Mouse (Mus musculus): Measurements from ENCODE around the gene Enox2. TPM values are rescaled to one million over a fixed set of nuclear protein-coding genes. Genes with fewer than 3 reads are reported as not detected.
"Not testable (repeated sequence)": the region's sequence is repeated elsewhere in the genome, so short reads cannot be mapped to it uniquely, and the experiment has no call there.

Gene Enox2
- polyA plus RNA-seq, 1 experiment = 1.7 TPM

DNA sequence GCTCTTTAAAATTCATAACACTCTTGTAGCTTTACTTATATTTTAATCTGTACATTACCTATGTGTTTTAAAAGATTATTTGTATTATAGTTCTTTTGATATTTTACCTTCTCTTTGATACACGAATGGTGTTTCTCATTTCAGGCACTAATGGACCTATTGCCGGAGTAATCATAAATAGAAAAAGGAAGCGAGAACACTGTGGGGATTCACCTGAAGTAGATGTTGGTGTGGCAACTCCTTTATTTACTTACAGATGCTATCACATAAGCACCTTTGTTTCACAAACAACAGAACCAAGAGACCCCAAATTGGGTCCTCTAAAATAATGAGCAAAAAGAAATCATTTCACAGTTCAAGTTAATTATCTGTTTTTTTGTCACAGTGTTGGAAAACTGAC is 109.4 kb downstream of the Enox2 start:
- no peaks in the 10 kb centered on the region for H3K79me2 ChIP-seq (ENCODE audit: control insufficient read depth, insufficient read depth)
- H3K36me3 ChIP-seq (ENCODE audit: control insufficient read depth, insufficient read depth) = no peaks in the 10 kb centered on the region
- no peak for TF ChIP-seq MAX (IDR thresholded peaks at IDR 0.05)
- TF ChIP-seq CEBPB (IDR thresholded peaks at IDR 0.05; ENCODE audit: low read depth) = no peak
- TF ChIP-seq MYOD1 (IDR thresholded peaks at IDR 0.05; ENCODE audit: control insufficient read depth, insufficient read length, low read depth) = no peak
- TF ChIP-seq CTCF (IDR thresholded peaks at IDR 0.05; ENCODE audit: control insufficient read depth, insufficient read depth, insufficient read length) = no peak
- TF ChIP-seq USF1 (IDR thresholded peaks at IDR 0.05; ENCODE audit: low read depth) = no peak
- TF ChIP-seq FOSL1 (IDR thresholded peaks at IDR 0.05; ENCODE audit: insufficient read depth, low read length, poor library complexity, severe bottlenecking) = no peak
- TF ChIP-seq MYOG (IDR thresholded peaks at IDR 0.05; ENCODE audit: control insufficient read depth, extremely low read depth, insufficient read length) = no peak
- no peak overlapping the region for H3ac ChIP-seq (ENCODE audit: control insufficient read depth, insufficient read length, low read depth)
- H3K4me3 ChIP-seq (ENCODE audit: insufficient read depth, poor library complexity, severe bottlenecking) = no peak overlapping the region
- no peaks in the 10 kb centered on the region for H3K79me3 ChIP-seq (ENCODE audit: low read depth)
- H3K27me3 ChIP-seq (ENCODE audit: control insufficient read depth, insufficient read depth, insufficient read length) = no peaks in the 10 kb centered on the region

GRCm38 (mm10) chrX:49154280-49154679 is 133.8 kb downstream of the Enox2 start:
- TF ChIP-seq CEBPB (IDR thresholded peaks at IDR 0.05; ENCODE audit: low read depth) (no peak), USF1 (IDR thresholded peaks at IDR 0.05; ENCODE audit: low read depth) (no peak), MYOG (IDR thresholded peaks at IDR 0.05; ENCODE audit: control insufficient read depth, extremely low read depth, insufficient read length) (no peak), MYOD1 (IDR thresholded peaks at IDR 0.05; ENCODE audit: control insufficient read depth, insufficient read length, low read depth) (no peak), CTCF (IDR thresholded peaks at IDR 0.05; ENCODE audit: control insufficient read depth, insufficient read depth, insufficient read length) (no peak), FOSL1 (IDR thresholded peaks at IDR 0.05; ENCODE audit: insufficient read depth, low read length, poor library complexity, severe bottlenecking) (no peak), MAX (IDR thresholded peaks at IDR 0.05) (no peak)
- Histone ChIP-seq H3K79me3 (ENCODE audit: low read depth) (no peaks in the 10 kb centered on the region), H3K36me3 (ENCODE audit: control insufficient read depth, insufficient read depth) (no peaks in the 10 kb centered on the region), H3K27me3 (ENCODE audit: control insufficient read depth, insufficient read depth, insufficient read length) (no peaks in the 10 kb centered on the region), H3K79me2 (ENCODE audit: control insufficient read depth, insufficient read depth) (no peaks in the 10 kb centered on the region), H3ac (ENCODE audit: control insufficient read depth, insufficient read length, low read depth) (no peak overlapping the region), H3K4me3 (ENCODE audit: insufficient read depth, poor library complexity, severe bottlenecking) (no peak overlapping the region)

DNA sequence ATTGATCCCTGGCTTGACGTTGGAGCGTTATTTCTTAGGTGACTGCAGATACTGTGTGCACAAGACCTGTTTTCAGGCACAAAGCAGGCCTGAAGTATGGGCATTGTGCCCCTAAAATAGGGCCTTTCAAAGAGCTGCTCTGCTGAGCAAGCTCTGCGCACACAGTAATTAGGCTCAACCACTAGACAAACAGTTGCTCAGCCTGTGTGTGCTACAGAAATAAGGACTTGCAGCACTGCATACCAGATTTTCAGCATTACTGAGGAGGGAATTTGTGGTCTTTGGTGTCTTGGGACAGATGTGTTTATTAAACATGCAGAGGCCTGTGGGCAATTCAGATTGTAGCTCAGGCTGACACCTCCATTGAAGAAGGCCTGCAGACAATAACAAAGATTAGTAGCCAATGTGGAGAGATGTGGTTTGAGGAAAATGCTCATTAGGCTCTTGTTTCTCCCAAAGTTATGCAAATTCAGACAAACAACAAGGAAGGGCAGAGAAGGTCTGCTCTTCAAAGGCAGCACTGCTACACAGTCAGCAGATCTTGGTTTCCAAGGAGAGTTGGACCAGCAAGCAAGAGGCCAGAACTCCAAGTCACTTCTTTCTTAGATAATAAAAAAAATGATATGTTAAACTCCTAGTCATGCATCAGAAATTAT is 163.2 kb downstream of the Enox2 start:
- H3ac ChIP-seq (ENCODE audit: control insufficient read depth, insufficient read length, low read depth) = no peak overlapping the region
- no peaks in the 10 kb centered on the region for H3K79me2 ChIP-seq (ENCODE audit: control insufficient read depth, insufficient read depth)
- no peaks in the 10 kb centered on the region for H3K36me3 ChIP-seq (ENCODE audit: control insufficient read depth, insufficient read depth)
- TF ChIP-seq MAX (IDR thresholded peaks at IDR 0.05) = no peak
- no peak for TF ChIP-seq FOSL1 (IDR thresholded peaks at IDR 0.05; ENCODE audit: insufficient read depth, low read length, poor library complexity, severe bottlenecking)
- TF ChIP-seq MYOD1 (IDR thresholded peaks at IDR 0.05; ENCODE audit: control insufficient read depth, insufficient read length, low read depth) = no peak
- TF ChIP-seq CEBPB (IDR thresholded peaks at IDR 0.05; ENCODE audit: low read depth) = no peak
- no peak for TF ChIP-seq MYOG (IDR thresholded peaks at IDR 0.05; ENCODE audit: control insufficient read depth, extremely low read depth, insufficient read length)
- TF ChIP-seq USF1 (IDR thresholded peaks at IDR 0.05; ENCODE audit: low read depth) = no peak
- no peak for TF ChIP-seq CTCF (IDR thresholded peaks at IDR 0.05; ENCODE audit: control insufficient read depth, insufficient read depth, insufficient read length)
- H3K4me3 ChIP-seq (ENCODE audit: insufficient read depth, poor library complexity, severe bottlenecking) = no peak overlapping the region
- H3K27me3 ChIP-seq (ENCODE audit: control insufficient read depth, insufficient read depth, insufficient read length) = no peaks in the 10 kb centered on the region
- H3K79me3 ChIP-seq (ENCODE audit: low read depth) = no peaks in the 10 kb centered on the region

DNA sequence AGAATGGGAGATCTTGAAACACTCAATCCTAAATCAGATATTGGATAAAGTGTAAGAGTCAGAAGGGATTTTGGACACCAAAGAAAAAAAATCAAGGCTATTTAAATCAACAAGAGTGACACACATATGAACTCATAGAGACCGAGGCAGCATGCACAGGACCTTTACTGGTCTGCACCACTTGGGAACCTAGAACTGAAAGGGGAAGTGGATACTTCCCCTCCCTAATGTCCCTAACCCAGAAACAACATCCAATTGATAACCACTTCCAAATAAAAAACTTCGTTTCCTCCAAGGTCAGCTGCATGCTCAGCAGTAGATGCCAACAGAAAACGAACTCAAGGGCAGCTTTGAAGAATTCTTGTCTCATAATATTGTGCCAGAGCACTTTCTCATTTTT is 171.6 kb downstream of the Enox2 start:
- no peaks in the 10 kb centered on the region for H3K79me3 ChIP-seq (ENCODE audit: low read depth)
- no peaks in the 10 kb centered on the region for H3K79me2 ChIP-seq (ENCODE audit: control insufficient read depth, insufficient read depth)
- no peaks in the 10 kb centered on the region for H3K36me3 ChIP-seq (ENCODE audit: control insufficient read depth, insufficient read depth)
- no peak for TF ChIP-seq MYOD1 (IDR thresholded peaks at IDR 0.05; ENCODE audit: control insufficient read depth, insufficient read length, low read depth)
- no peak for TF ChIP-seq MAX (IDR thresholded peaks at IDR 0.05)
- no peak for TF ChIP-seq USF1 (IDR thresholded peaks at IDR 0.05; ENCODE audit: low read depth)
- no peak for TF ChIP-seq MYOG (IDR thresholded peaks at IDR 0.05; ENCODE audit: control insufficient read depth, extremely low read depth, insufficient read length)
- TF ChIP-seq CEBPB (IDR thresholded peaks at IDR 0.05; ENCODE audit: low read depth) = no peak
- TF ChIP-seq CTCF (IDR thresholded peaks at IDR 0.05; ENCODE audit: control insufficient read depth, insufficient read depth, insufficient read length) = no peak
- TF ChIP-seq FOSL1 (IDR thresholded peaks at IDR 0.05; ENCODE audit: insufficient read depth, low read length, poor library complexity, severe bottlenecking) = no peak
- H3ac ChIP-seq (ENCODE audit: control insufficient read depth, insufficient read length, low read depth) = no peak overlapping the region
- H3K4me3 ChIP-seq (ENCODE audit: insufficient read depth, poor library complexity, severe bottlenecking) = no peak overlapping the region
- no peaks in the 10 kb centered on the region for H3K27me3 ChIP-seq (ENCODE audit: control insufficient read depth, insufficient read depth, insufficient read length)

- H3K36me3 ChIP-seq (ENCODE audit: control insufficient read depth, insufficient read depth) = no peaks in the 10 kb centered on the region
- no peak overlapping the region for H3K4me3 ChIP-seq (ENCODE audit: insufficient read depth, poor library complexity, severe bottlenecking)
- no peak for TF ChIP-seq CEBPB (IDR thresholded peaks at IDR 0.05; ENCODE audit: low read depth)
- no peak for TF ChIP-seq MYOG (IDR thresholded peaks at IDR 0.05; ENCODE audit: control insufficient read depth, extremely low read depth, insufficient read length)
- no peak for TF ChIP-seq CTCF (IDR thresholded peaks at IDR 0.05; ENCODE audit: control insufficient read depth, insufficient read depth, insufficient read length)
- no peak for TF ChIP-seq MAX (IDR thresholded peaks at IDR 0.05)
- TF ChIP-seq FOSL1 (IDR thresholded peaks at IDR 0.05; ENCODE audit: insufficient read depth, low read length, poor library complexity, severe bottlenecking) = no peak
- TF ChIP-seq MYOD1 (IDR thresholded peaks at IDR 0.05; ENCODE audit: control insufficient read depth, insufficient read length, low read depth) = no peak
- no peak for TF ChIP-seq USF1 (IDR thresholded peaks at IDR 0.05; ENCODE audit: low read depth)
- H3K79me2 ChIP-seq (ENCODE audit: control insufficient read depth, insufficient read depth) = no peaks in the 10 kb centered on the region
- H3K27me3 ChIP-seq (ENCODE audit: control insufficient read depth, insufficient read depth, insufficient read length) = no peaks in the 10 kb centered on the region
- H3K79me3 ChIP-seq (ENCODE audit: low read depth) = no peaks in the 10 kb centered on the region
- no peak overlapping the region for H3ac ChIP-seq (ENCODE audit: control insufficient read depth, insufficient read length, low read depth)
Observed at GRCm38 (mm10) chrX:49112412-49112811, 175.6 kb downstream of the Enox2 start.

GRCm38 (mm10) chrX:49100542-49100941 is 187.5 kb downstream of the Enox2 start:
- not testable (repeated sequence) for H3K4me3 ChIP-seq (ENCODE audit: insufficient read depth, poor library complexity, severe bottlenecking); H3K79me2 ChIP-seq (ENCODE audit: control insufficient read depth, insufficient read depth); H3K27me3 ChIP-seq (ENCODE audit: control insufficient read depth, insufficient read depth, insufficient read length); H3K36me3 ChIP-seq (ENCODE audit: control insufficient read depth, insufficient read depth); H3K79me3 ChIP-seq (ENCODE audit: low read depth); H3ac ChIP-seq (ENCODE audit: control insufficient read depth, insufficient read length, low read depth)

Measured in C2C12 (cell line).